Mouse (Mus musculus): Measurements from ENCODE around the gene Camta1.

DNA sequence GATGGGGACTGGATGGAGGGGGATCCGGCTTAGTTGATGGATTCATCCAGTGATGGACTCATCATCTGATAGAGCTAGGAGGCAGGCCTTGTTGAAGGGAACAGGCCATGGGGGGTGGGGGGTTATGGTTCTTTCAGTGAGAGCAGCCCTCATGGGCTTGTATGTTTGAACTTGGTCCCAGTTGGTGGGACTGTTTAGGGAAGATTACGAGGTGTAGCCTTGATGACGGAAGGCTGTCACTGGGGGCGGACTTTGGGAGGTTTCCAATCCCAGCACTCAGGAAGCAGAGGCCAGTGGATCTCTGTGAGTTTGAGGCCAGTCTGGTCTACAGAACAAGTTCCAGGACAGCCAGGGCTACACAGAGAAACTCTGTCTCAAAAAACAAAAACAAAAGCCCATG lies 132.6 kb downstream of the Camta1 start:
- no peak for TF ChIP-seq CTCF (conservative IDR thresholded peaks at IDR 0.05; ENCODE audit: low read length)
- no peak for TF ChIP-seq NANOG (IDR thresholded peaks at IDR 0.05; ENCODE audit: borderline replicate concordance, low read length)
